Mouse (Mus musculus): ENCODE results near the gene Sptbn1. TPM values are rescaled to one million over a fixed set of nuclear protein-coding genes. Genes with fewer than 3 reads are reported as not detected.

The Sptbn1 gene
- polyA plus RNA-seq, 1 experiment from 2014 or later: 122 TPM

- Histone ChIP-seq H3K4me1 (peaks cover 15% of the 10 kb centered on the region), H3K36me3 (no peaks in the 10 kb centered on the region), H3K4me3 (peak overlapping the region; percentile 53), H3K9ac (peak overlapping the region; percentile 66), H3K27me3 (no peaks in the 10 kb centered on the region), H3K27ac (peak overlapping the region; percentile 62), H3K4me2 (replicated peaks) (peak overlapping the region; percentile 79), H3K9me3 (replicated peaks) (no peaks in the 10 kb centered on the region)
- WGBS: 1% methylated on average over 34 of the region's 34 CpGs
- ATAC-seq (ENCODE audit: low FRiP score): peak; percentile 94
Measured at GRCm38 (mm10) chr11:30198091-30198675, 69.8 kb downstream of the Sptbn1 start.

GRCm38 (mm10) chr11:30197564-30198090, 70.3 kb downstream of the Sptbn1 start:
- 2% methylated on average over 21 of the region's 21 CpGs for WGBS
- no peaks in the 10 kb centered on the region for H3K9me3 ChIP-seq (replicated peaks)
- H3K27me3 ChIP-seq: no peaks in the 10 kb centered on the region
- ATAC-seq (ENCODE audit: low FRiP score): peak; percentile 74
- H3K4me3 ChIP-seq: peak overlapping the region; percentile 53
- H3K4me1 ChIP-seq: peaks cover 15% of the 10 kb centered on the region
- H3K9ac ChIP-seq: peak overlapping the region; percentile 66
- peak overlapping the region; percentile 79 for H3K4me2 ChIP-seq (replicated peaks)
- H3K27ac ChIP-seq: peak overlapping the region; percentile 62
- no peaks in the 10 kb centered on the region for H3K36me3 ChIP-seq

GRCm38 (mm10) chr11:30196368-30197070, 71.5 kb downstream of the Sptbn1 start:
- Histone ChIP-seq H3K27ac (no peak overlapping the region), H3K4me3 (no peak overlapping the region), H3K4me2 (replicated peaks) (peak overlapping the region; percentile 79; the same call in 1 of the 2 replicates), H3K36me3 (no peaks in the 10 kb centered on the region), H3K4me1 (peaks cover 15% of the 10 kb centered on the region), H3K9me3 (replicated peaks) (no peaks in the 10 kb centered on the region), H3K9ac (no peak overlapping the region), H3K27me3 (no peaks in the 10 kb centered on the region)
- 68% methylated on average over 4 of the region's 4 CpGs for WGBS
- ATAC-seq (ENCODE audit: low FRiP score): no peak

- peaks cover 15% of the 10 kb centered on the region for H3K4me1 ChIP-seq
- no peak overlapping the region for H3K4me2 ChIP-seq (replicated peaks)
- WGBS: 84% methylated on average over 3 of the region's 3 CpGs
- no peaks in the 10 kb centered on the region for H3K36me3 ChIP-seq
- no peaks in the 10 kb centered on the region for H3K9me3 ChIP-seq (replicated peaks)
- no peaks in the 10 kb centered on the region for H3K27me3 ChIP-seq
- H3K9ac ChIP-seq: no peak overlapping the region
- no peak overlapping the region for H3K4me3 ChIP-seq
- no peak overlapping the region for H3K27ac ChIP-seq
- no peak for ATAC-seq (ENCODE audit: low FRiP score)
Measured at GRCm38 (mm10) chr11:30195756-30196155, 72.2 kb downstream of the Sptbn1 start.

GRCm38 (mm10) chr11:30194800-30195199, 73.2 kb downstream of the Sptbn1 start:
- Histone ChIP-seq H3K9me3 (replicated peaks) (no peaks in the 10 kb centered on the region), H3K27ac (no peak overlapping the region), H3K4me3 (no peak overlapping the region), H3K4me2 (replicated peaks) (no peak overlapping the region), H3K9ac (no peak overlapping the region), H3K27me3 (no peaks in the 10 kb centered on the region), H3K4me1 (peaks cover 15% of the 10 kb centered on the region), H3K36me3 (no peaks in the 10 kb centered on the region)
- no peak for ATAC-seq (ENCODE audit: low FRiP score)
- 86% methylated on average over 1 of the region's 1 CpGs for WGBS

- ATAC-seq (ENCODE audit: low FRiP score): no peak
- no peaks in the 10 kb centered on the region for H3K36me3 ChIP-seq
- H3K4me2 ChIP-seq (replicated peaks): no peak overlapping the region
- H3K9me3 ChIP-seq (replicated peaks): no peaks in the 10 kb centered on the region
- H3K9ac ChIP-seq: no peak overlapping the region
- no peaks in the 10 kb centered on the region for H3K4me1 ChIP-seq
- 90% methylated on average over 4 of the region's 4 CpGs for WGBS
- no peak overlapping the region for H3K4me3 ChIP-seq
- no peak overlapping the region for H3K27ac ChIP-seq
- H3K27me3 ChIP-seq: no peaks in the 10 kb centered on the region
Measured at GRCm38 (mm10) chr11:30190959-30191358, 77.0 kb downstream of the Sptbn1 start.

- Histone ChIP-seq H3K27me3 (no peaks in the 10 kb centered on the region), H3K9ac (no peak overlapping the region), H3K4me2 (replicated peaks) (no peak overlapping the region), H3K9me3 (replicated peaks) (no peaks in the 10 kb centered on the region), H3K4me3 (no peak overlapping the region), H3K4me1 (peaks cover 2% of the 10 kb centered on the region; the same call in 1 of the 2 replicates), H3K27ac (no peak overlapping the region), H3K36me3 (no peaks in the 10 kb centered on the region)
- WGBS: 92% methylated on average over 3 of the region's 3 CpGs
- ATAC-seq (ENCODE audit: low FRiP score): no peak
Measured at GRCm38 (mm10) chr11:30190119-30190518, 77.9 kb downstream of the Sptbn1 start.

- Histone ChIP-seq H3K36me3 (no peaks in the 10 kb centered on the region), H3K4me1 (peaks cover 2% of the 10 kb centered on the region; the same call in 1 of the 2 replicates), H3K4me3 (no peak overlapping the region), H3K27ac (no peak overlapping the region), H3K9me3 (replicated peaks) (no peaks in the 10 kb centered on the region), H3K9ac (no peak overlapping the region), H3K27me3 (no peaks in the 10 kb centered on the region), H3K4me2 (replicated peaks) (no peak overlapping the region)
- ATAC-seq (ENCODE audit: low FRiP score): no peak
- WGBS: 80% methylated on average over 4 of the region's 4 CpGs
Measured at GRCm38 (mm10) chr11:30186902-30187470, 81.0 kb downstream of the Sptbn1 start.

- no peaks in the 10 kb centered on the region for H3K27me3 ChIP-seq
- no peak overlapping the region for H3K4me2 ChIP-seq (replicated peaks)
- ATAC-seq (ENCODE audit: low FRiP score): no peak
- no peak overlapping the region for H3K9ac ChIP-seq
- H3K36me3 ChIP-seq: no peaks in the 10 kb centered on the region
- H3K4me3 ChIP-seq: no peak overlapping the region
- 79% methylated on average over 2 of the region's 2 CpGs for WGBS
- no peak overlapping the region for H3K27ac ChIP-seq
- H3K9me3 ChIP-seq (replicated peaks): no peaks in the 10 kb centered on the region
- peaks cover 2% of the 10 kb centered on the region; the same call in 1 of the 2 replicates for H3K4me1 ChIP-seq
Measured at GRCm38 (mm10) chr11:30184527-30184926, 83.4 kb downstream of the Sptbn1 start.

GRCm38 (mm10) chr11:30182716-30183411, 85.1 kb downstream of the Sptbn1 start:
- H3K36me3 ChIP-seq: no peaks in the 10 kb centered on the region
- H3K9me3 ChIP-seq (replicated peaks): no peaks in the 10 kb centered on the region
- 92% methylated on average over 8 of the region's 8 CpGs for WGBS
- H3K4me2 ChIP-seq (replicated peaks): no peak overlapping the region
- peaks cover 2% of the 10 kb centered on the region; the same call in 1 of the 2 replicates for H3K4me1 ChIP-seq
- H3K9ac ChIP-seq: no peak overlapping the region
- ATAC-seq (ENCODE audit: low FRiP score): no peak
- H3K27me3 ChIP-seq: no peaks in the 10 kb centered on the region
- H3K27ac ChIP-seq: no peak overlapping the region
- no peak overlapping the region for H3K4me3 ChIP-seq

- H3K27me3 ChIP-seq: no peaks in the 10 kb centered on the region
- no peak for ATAC-seq (ENCODE audit: low FRiP score)
- 96% methylated on average over 2 of the region's 2 CpGs for WGBS
- no peaks in the 10 kb centered on the region; the same call in 1 of the 2 replicates for H3K4me1 ChIP-seq
- no peak overlapping the region for H3K27ac ChIP-seq
- no peaks in the 10 kb centered on the region for H3K9me3 ChIP-seq (replicated peaks)
- no peak overlapping the region for H3K4me2 ChIP-seq (replicated peaks)
- H3K4me3 ChIP-seq: no peak overlapping the region
- no peak overlapping the region for H3K9ac ChIP-seq
- H3K36me3 ChIP-seq: no peaks in the 10 kb centered on the region
Measured at GRCm38 (mm10) chr11:30178193-30178592, 89.8 kb downstream of the Sptbn1 start.
